Mouse (Mus musculus) forelimb bud, embryonic 11.5 days (tissue): ENCODE measurements around the gene Ttpal.
"Not testable (repeated sequence)": the region's sequence is repeated elsewhere in the genome, so short reads cannot be mapped to it uniquely, and the experiment has no call there.

ENCODE experiments used
- DNase-seq: peaks from one replicate; pipeline ENCODE4 v3.0.0-alpha.2; 2012; ENCODE audit warnings: low read depth, low spot score

Ttpal gene

GRCm38 (mm10) chr2:163621401-163621800 is 19.3 kb downstream of the Ttpal start:
- not testable (repeated sequence) for DNase-seq

DNA sequence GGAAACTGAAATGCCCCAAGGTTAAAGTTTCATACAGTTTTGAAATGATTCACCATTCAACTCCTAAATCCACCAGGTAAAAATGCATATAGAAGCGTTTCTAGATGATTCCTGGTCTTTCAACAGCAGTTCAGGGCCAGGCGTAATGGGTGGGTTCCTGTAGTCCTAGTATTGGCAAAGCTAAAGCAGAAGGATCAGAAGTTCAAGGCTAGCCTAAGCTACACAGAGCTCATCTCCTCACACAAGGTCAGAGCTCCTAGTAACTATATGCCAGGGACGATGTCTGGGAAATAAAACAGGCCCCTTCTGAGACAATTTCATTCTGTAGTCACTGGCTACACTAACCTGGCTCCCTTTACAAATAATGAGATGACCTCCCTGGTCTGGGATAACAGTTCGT is 29.1 kb downstream of the Ttpal start:
- DNase-seq, result no peak

- no peak for DNase-seq
Observed at GRCm38 (mm10) chr2:163631715-163632114, 29.6 kb downstream of the Ttpal start.

DNA sequence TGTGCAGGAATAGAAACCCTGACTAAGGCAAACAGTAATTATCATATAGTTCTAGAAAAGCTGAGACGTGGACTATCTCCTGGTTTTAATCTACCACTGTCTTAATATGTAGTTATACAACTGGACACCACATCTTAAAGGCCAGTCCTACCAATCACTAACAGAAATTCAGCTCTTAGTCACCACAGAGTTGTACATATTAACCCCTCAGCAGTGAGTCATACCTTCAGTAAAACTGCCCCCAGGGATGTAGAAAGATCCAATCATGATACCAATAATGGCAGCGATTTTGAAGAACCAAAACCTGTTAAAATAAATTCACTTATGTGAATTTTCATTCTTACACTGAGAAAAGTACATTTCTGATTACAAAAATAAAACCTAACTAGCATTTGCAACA is 32.1 kb downstream of the Ttpal start:
- DNase-seq, result no peak

- DNase-seq, result no peak
Observed at GRCm38 (mm10) chr2:163636057-163636456, 33.9 kb downstream of the Ttpal start.

DNA sequence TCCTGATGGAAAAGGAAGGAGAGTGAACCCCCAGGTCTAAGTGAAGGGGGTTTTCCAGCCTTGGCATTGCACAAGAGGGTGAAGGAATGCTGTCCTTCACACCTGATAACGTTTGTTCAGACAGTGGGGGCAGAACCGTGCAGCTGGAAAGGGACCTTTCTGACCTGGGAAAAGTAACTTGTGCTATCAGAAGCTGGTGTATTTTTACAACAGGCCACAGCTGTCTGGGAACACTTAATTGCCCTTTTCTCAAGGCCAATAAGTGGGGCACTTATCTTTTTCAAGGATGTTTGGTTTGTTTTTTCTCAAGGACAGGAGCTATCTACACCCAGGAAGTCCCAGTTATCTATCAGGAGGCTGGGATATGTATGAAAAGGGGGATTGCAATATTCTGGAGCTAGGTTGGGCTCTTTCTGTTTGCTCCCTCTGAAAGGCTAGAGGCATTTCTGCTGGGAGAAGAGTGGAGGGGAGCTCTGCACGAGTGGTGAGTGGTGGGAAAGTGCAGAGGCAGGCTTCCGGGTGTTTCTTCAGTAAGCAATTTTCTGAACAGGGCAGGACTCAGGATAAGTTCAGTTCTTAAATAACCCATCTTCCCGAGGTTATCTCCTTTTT is 35.6 kb downstream of the Ttpal start:
- DNase-seq, result no peak

- DNase-seq, result no peak
Observed at GRCm38 (mm10) chr2:163640493-163640892, 38.4 kb downstream of the Ttpal start.

DNA sequence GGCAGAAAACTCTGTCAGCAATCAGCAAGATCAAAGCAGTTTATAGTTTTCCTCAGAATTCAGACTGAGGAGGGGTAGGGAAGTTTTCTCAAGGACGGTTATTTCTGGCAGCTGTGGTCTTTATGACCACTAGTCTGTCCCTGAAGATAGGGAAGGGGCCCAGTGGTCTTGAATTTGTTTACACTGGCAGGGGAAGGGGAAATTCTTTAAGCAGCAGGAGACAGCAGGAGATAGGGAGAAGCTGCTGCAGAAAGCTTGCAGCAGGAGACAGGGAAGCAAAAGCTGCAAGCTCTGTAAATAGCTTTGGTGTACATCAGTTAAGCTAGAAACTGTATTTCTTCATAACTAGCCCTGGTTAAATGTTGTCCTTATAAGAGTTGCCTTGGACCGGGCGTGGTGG is 39.6 kb downstream of the Ttpal start:
- DNase-seq, result no peak

DNA sequence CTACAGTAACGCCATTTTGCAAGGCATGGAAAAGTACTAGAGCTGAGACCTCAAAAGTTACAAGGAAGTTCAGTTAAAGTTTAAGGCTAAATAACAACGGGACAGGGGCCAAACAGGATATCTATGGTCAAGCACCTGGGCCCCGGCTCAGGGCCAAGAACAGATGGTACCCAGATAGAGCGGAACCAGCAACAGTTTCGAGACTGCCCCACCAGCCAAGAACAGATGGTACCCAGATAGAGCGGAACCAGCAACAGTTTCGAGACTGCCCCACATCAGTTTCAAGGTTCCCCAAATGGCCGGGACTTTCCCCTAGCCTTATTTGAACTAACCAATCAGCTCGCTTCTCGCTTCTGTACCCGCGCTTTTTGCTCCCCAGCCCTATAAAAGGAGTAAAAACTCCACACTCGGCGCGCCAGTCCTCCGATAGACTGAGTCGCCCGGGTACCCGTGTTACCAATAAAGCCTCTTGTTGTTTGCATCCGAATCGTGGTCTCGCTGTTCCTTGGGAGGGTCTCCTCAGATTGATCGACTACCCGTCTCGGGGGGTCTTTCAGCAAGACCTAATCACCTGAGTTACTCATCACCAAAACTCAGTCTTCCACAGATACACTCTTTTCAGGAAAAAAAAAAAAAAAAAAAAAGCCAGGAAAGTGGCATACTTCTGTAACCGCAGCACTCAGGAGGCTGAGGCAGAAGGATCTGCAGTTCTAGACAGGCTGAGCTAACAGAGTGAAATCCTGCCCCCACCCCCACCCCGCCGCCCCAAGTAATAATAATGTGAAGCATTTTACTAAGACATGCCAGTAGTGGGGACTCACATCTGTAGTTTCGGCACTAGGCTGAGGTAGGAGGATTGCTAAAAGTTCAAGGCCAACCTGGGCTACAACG is 40.8 kb downstream of the Ttpal start:
- DNase-seq, result no peak

- DNase-seq, result no peak
Observed at GRCm38 (mm10) chr2:163643576-163643971, 41.5 kb downstream of the Ttpal start.

DNA sequence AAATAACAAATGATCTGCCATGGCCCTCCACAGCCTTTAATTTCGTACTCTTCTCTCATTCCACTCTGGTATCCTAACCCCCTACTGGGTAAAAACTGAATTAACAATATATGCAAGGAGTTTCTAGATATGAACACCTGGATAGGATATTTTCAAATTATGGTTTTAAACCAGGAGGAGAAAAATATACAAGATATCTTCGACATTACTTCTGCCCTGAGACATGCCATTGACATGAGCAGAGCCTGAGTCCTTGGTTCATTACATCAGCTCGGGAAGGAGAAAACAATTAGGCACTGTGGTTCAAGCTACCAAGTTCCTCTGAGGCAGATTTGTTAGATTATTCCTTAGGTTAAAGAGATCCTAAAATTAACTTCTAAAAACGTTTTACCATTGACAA is 41.9 kb downstream of the Ttpal start:
- peak; percentile 20 for DNase-seq

GRCm38 (mm10) chr2:163644575-163645385 is 42.7 kb downstream of the Ttpal start, which contains the start of gene Serinc3:
Gene Serinc3 (minus strand): TSS chr2:163645131.
- DNase-seq, result peak; percentile 98

- DNase-seq, result no peak
Observed at GRCm38 (mm10) chr2:163645700-163646460, 43.8 kb downstream of the Ttpal start.

DNA sequence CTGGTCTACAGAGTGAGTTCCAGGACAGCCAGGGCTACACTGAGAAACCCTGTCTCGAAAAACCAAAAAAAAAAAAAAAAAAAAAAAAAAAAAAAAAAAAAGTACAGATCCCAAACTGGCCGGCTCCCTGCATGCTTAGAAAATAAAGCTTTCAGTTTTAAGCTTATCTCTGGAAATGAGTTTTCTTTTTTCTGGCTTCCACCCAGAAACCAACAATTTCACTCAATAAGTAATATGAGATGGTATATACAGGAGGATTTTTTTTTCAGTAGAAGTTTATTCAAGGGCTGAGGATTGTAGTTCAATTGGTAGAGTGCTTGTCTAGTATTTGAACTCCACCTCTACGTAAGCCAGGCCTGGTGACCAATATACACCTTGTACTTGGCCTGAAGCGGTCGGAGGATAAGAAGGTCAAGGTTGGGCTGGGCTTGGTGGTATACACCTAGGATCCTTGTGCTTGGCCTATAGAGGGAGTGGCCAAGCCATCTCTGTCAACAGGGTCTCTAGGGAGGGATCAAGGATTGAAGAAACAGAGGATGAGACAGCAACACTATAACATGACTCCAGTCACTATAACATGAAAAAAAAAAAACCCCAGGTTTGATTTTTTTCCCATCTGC is 44.5 kb downstream of the Ttpal start:
- DNase-seq, result no peak

DNA sequence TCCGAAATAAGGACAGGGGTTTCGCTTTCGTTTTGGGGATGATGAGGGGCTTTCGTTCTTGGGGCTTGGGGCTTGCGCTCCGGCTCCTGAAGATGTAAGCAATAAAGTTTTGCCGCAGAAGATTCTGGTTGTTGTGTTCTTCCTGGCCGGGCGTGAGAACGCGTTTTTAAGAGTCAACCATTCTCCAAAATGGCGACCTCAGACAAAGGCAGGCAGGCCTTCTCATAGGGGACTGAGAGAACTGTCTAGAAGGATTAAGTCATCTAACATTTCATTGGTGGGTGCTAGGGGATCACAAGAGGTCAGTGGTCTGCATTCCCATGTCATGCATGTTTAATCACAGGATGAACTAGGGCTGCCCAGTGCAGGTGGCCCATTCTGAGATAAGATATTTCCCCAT is 53.6 kb downstream of the Ttpal start:
- not testable (repeated sequence) for DNase-seq

DNA sequence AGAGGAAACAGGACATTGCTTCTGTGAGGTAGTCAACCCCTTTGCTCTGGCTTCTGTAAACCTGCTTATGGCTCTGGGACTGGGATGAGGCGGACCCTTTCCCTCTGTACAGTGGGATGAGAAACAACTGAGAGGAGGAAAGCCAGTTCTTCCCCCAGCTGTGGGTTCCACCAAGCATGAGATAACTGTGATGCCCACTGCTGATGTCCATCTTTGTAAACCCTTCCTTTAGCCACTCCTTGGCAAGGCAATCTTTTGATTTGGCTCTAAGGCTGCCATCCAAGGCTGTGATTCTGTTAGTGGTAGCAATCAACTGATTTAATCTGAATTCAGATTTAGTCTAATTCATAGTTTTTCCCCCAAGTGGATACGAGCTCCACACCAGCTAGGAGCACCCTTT is 55.4 kb downstream of the Ttpal start:
- no peak for DNase-seq

- peak; percentile 85 for DNase-seq
Observed at GRCm38 (mm10) chr2:163657975-163658886, 56.1 kb downstream of the Ttpal start, which contains the start of gene Pkig. Gene Pkig (plus strand): TSS chr2:163658386.

- peak; percentile 28 for DNase-seq
Observed at GRCm38 (mm10) chr2:163658941-163659340, 56.8 kb downstream of the Ttpal start.

DNA sequence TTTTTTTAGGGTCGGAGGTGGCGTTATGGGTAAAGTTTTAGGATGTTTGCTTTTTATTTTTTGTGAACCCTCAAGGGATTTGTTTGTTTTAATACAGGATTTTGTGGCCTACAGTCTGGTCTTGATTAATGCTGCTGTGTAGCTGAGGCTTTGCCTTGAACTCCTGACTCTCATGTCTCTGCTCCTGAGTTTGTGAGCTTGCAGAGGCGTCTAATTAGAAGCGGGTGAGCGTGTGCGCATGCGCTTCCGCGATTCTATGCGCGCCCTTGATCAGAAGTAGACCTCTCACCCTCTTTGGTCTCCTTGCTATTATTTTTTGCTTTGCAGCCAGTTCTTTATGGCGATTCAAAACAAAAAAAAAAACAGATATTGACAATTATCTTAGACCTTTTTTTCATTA is 57.3 kb downstream of the Ttpal start:
- peak; percentile 13 for DNase-seq
